25 mouse cellular contexts compared by ENCODE assay signal in genomic region chr5:27161122-27161645, GRCm38 (mm10).
DNase-seq lines count a peak whose midpoint lies in the region; ATAC-seq and TF ChIP-seq lines count a peak whose summit lies in the region.
"Had no signal": no experiment of that assay in that cellular context is flagged by ENCODE, and none has a peak within 500 bp of the region (broad histone marks: within the 10 kb centered on the region; RNA-seq: fewer than 3 reads in every experiment).

No protein-coding gene starts in this region.

- DNase-seq in hindbrain, postnatal 0 days (ENCODE audit: low spot score) = peak; percentile 28
- no peak for DNase-seq in hindbrain, embryonic 11.5 days (ENCODE audit: low spot score)
- DNase-seq in cerebellum, adult 11 months = peak; percentile 39
- DNase-seq in cerebellum, adult 8-10 months = peak; percentile 36
- DNase-seq in cerebellum, postnatal 36 days = peak; percentile 33 to 43
- no peak for DNase-seq in heart, postnatal 4 days
- DNase-seq: adrenal gland, adult 8-10 months; retina, postnatal 1 day; right cerebral cortex, postnatal 25 days; spleen, adult 18-20 months had no signal

- no peak overlapping the region for H3K27ac ChIP-seq in hindbrain, postnatal 0 days
- H3K27ac ChIP-seq in hindbrain, embryonic 11.5 days (ENCODE audit: low read depth, low read length) = no peak overlapping the region
- H3K27ac ChIP-seq: embryonic facial prominence, embryonic 12.5 days; forebrain, embryonic 12.5 days; heart, embryonic 10.5 days; hindbrain, embryonic 12.5 days; kidney, postnatal 0 days; left cerebral cortex, adult 2 months; midbrain, embryonic 10.5 days; neural tube, embryonic 13.5 days had no signal

- H3K36me3 ChIP-seq in hindbrain, postnatal 0 days (ENCODE audit: insufficient read depth, low read length) = no peaks in the 10 kb centered on the region
- no peaks in the 10 kb centered on the region for H3K36me3 ChIP-seq in hindbrain, embryonic 11.5 days (ENCODE audit: control insufficient read depth, insufficient read depth, low read length)
- H3K36me3 ChIP-seq: embryonic facial prominence, embryonic 12.5 days; forebrain, embryonic 12.5 days; G1E; heart, embryonic 10.5 days; hindbrain, embryonic 12.5 days; midbrain, embryonic 10.5 days; neural tube, embryonic 13.5 days had no signal

- peaks cover 3% of the 10 kb centered on the region; the same call in 1 of the 2 replicates for H3K4me1 ChIP-seq in hindbrain, postnatal 0 days (ENCODE audit: insufficient read depth, low read length)
- no peaks in the 10 kb centered on the region for H3K4me1 ChIP-seq in hindbrain, embryonic 11.5 days (replicated peaks; ENCODE audit: control insufficient read depth, insufficient read depth, low read length)
- H3K4me1 ChIP-seq: embryonic facial prominence, embryonic 12.5 days; heart, embryonic 10.5 days; hindbrain, embryonic 12.5 days; midbrain, embryonic 10.5 days had no signal

- no peaks in the 10 kb centered on the region for H3K27me3 ChIP-seq in hindbrain, postnatal 0 days (ENCODE audit: insufficient read depth, low read length)
- H3K27me3 ChIP-seq in hindbrain, embryonic 11.5 days (ENCODE audit: control insufficient read depth, insufficient read depth, low read length) = no peaks in the 10 kb centered on the region
- H3K27me3 ChIP-seq: CH12.LX; embryonic facial prominence, embryonic 12.5 days; forebrain, embryonic 12.5 days; hindbrain, embryonic 12.5 days; neural tube, embryonic 13.5 days; Patski had no signal

- 40% methylated on average over 11 of the region's 11 CpGs for WGBS in hindbrain, postnatal 0 days
- 68% methylated on average over 11 of the region's 11 CpGs for WGBS in hindbrain, embryonic 11.5 days

- TF ChIP-seq CTCF in hindbrain, postnatal 0 days (IDR thresholded peaks at IDR 0.05; ENCODE audit: low read depth) = no peak

- H3K4me3 ChIP-seq in hindbrain, postnatal 0 days (ENCODE audit: low read length) = no peak overlapping the region
- no peak overlapping the region for H3K4me3 ChIP-seq in hindbrain, embryonic 11.5 days (ENCODE audit: low read depth, low read length)
- H3K4me3 ChIP-seq: embryonic facial prominence, embryonic 12.5 days; forebrain, embryonic 12.5 days; heart, embryonic 10.5 days; hindbrain, embryonic 12.5 days; left cerebral cortex, adult 2 months; midbrain, embryonic 10.5 days; myocyte; neural tube, embryonic 13.5 days had no signal

- no peak overlapping the region for H3K9ac ChIP-seq in hindbrain, postnatal 0 days (replicated peaks; ENCODE audit: low read length)
- H3K9ac ChIP-seq in hindbrain, embryonic 11.5 days (ENCODE audit: low read depth, low read length) = no peak overlapping the region
- H3K9ac ChIP-seq: embryonic facial prominence, embryonic 12.5 days; forebrain, embryonic 12.5 days; hindbrain, embryonic 12.5 days; neural tube, embryonic 13.5 days had no signal

- ATAC-seq in hindbrain, postnatal 0 days = peak; percentile 53; the same call in 1 of the 2 replicates
- no peak for ATAC-seq in hindbrain, embryonic 11.5 days (ENCODE audit: low FRiP score)
- ATAC-seq in erythroid progenitor cell, adult 5-6 weeks (replicated peaks; ENCODE audit: low FRiP score, poor library complexity, severe bottlenecking) = no peak
- ATAC-seq: inflammation-experienced regulatory T-cells, adult 6 months; lung, postnatal 0 days; Patski had no signal

- no peak overlapping the region for H3K4me2 ChIP-seq in hindbrain, postnatal 0 days (ENCODE audit: low read depth, low read length)
- H3K4me2 ChIP-seq in hindbrain, embryonic 11.5 days (replicated peaks; ENCODE audit: low read depth, low read length) = no peak overlapping the region
- H3K4me2 ChIP-seq: embryonic facial prominence, embryonic 12.5 days; forebrain, embryonic 12.5 days; hindbrain, embryonic 12.5 days; neural tube, embryonic 13.5 days had no signal

- no peaks in the 10 kb centered on the region for H3K9me3 ChIP-seq in hindbrain, postnatal 0 days (ENCODE audit: low read length)
- H3K9me3 ChIP-seq in hindbrain, embryonic 11.5 days (ENCODE audit: control insufficient read depth, low read length) = no peaks in the 10 kb centered on the region
- H3K9me3 ChIP-seq: embryonic facial prominence, embryonic 12.5 days; forebrain, embryonic 12.5 days; heart, embryonic 10.5 days; hindbrain, embryonic 12.5 days; midbrain, embryonic 10.5 days; neural tube, embryonic 13.5 days had no signal

Comparison
In these comparisons a context has a peak if more than half of its experiments do, and no peak if none do; other contexts are left out.
1. DNase-seq: peak in hindbrain, postnatal 0 days (single experiment), cerebellum, adult 11 months (single experiment), cerebellum, adult 8-10 months (single experiment) and cerebellum, postnatal 36 days (2 of 2); none in hindbrain, embryonic 11.5 days (single experiment) and heart, postnatal 4 days (single experiment).